Mouse (Mus musculus): ENCODE results near the gene Fam57b. TPM values are rescaled to one million over a fixed set of nuclear protein-coding genes. Genes with fewer than 3 reads are reported as not detected.
"Not testable (repeated sequence)": the region's sequence is repeated elsewhere in the genome, so short reads cannot be mapped to it uniquely, and the experiment has no call there.

Fam57b gene
- polyA plus RNA-seq, 1 experiment from 2014 or later = 1.1 TPM

GRCm38 (mm10) chr7:126775185-126775977, 22.1 kb upstream of the Fam57b start:
- ATAC-seq (ENCODE audit: low read depth) = no peak
- Histone ChIP-seq H3K36me3 (ENCODE audit: control insufficient read depth, insufficient read depth, low read length) (peaks cover 37% of the 10 kb centered on the region), H3K27me3 (replicated peaks; ENCODE audit: control insufficient read depth, insufficient read depth, low read length) (no peaks in the 10 kb centered on the region), H3K4me2 (ENCODE audit: low read depth, low read length) (peak overlapping the region; percentile 95; the same call in 1 of the 2 replicates), H3K4me1 (ENCODE audit: control insufficient read depth, insufficient read depth, low read length) (peaks cover 27% of the 10 kb centered on the region), H3K9ac (ENCODE audit: low read depth, low read length) (peak overlapping the region; percentile 90), H3K27ac (replicated peaks; ENCODE audit: low read depth, low read length) (peak overlapping the region; percentile 88; the same call in 1 of the 2 replicates), H3K9me3 (ENCODE audit: control insufficient read depth, low read length) (no peaks in the 10 kb centered on the region), H3K4me3 (ENCODE audit: low read depth, low read length) (no peak overlapping the region)
- no peak for DNase-seq (ENCODE audit: low spot score)
- 81% methylated on average over 10 of the region's 10 CpGs for WGBS

GRCm38 (mm10) chr7:126775978-126776234, 21.6 kb upstream of the Fam57b start:
- H3K4me2 ChIP-seq (ENCODE audit: low read depth, low read length) = peak overlapping the region; percentile 95
- no peak for ATAC-seq (ENCODE audit: low read depth)
- peaks cover 30% of the 10 kb centered on the region for H3K4me1 ChIP-seq (ENCODE audit: control insufficient read depth, insufficient read depth, low read length)
- DNase-seq (ENCODE audit: low spot score) = no peak
- WGBS = 51% methylated on average over 3 of the region's 3 CpGs
- H3K4me3 ChIP-seq (ENCODE audit: low read depth, low read length) = peak overlapping the region; percentile 85
- H3K27ac ChIP-seq (replicated peaks; ENCODE audit: low read depth, low read length) = peak overlapping the region; percentile 88
- H3K9ac ChIP-seq (ENCODE audit: low read depth, low read length) = peak overlapping the region; percentile 90
- H3K9me3 ChIP-seq (ENCODE audit: control insufficient read depth, low read length) = no peaks in the 10 kb centered on the region
- no peaks in the 10 kb centered on the region for H3K27me3 ChIP-seq (replicated peaks; ENCODE audit: control insufficient read depth, insufficient read depth, low read length)
- peaks cover 33% of the 10 kb centered on the region; the same call in 1 of the 2 replicates for H3K36me3 ChIP-seq (ENCODE audit: control insufficient read depth, insufficient read depth, low read length)

GRCm38 (mm10) chr7:126776598-126777057, 20.8 kb upstream of the Fam57b start, which contains the start of gene Ypel3:
Ypel3 (plus strand) TSS chr7:126776955.
- under 1% methylated on average over 25 of the region's 37 CpGs for WGBS
- Histone ChIP-seq H3K4me2 (ENCODE audit: low read depth, low read length) (peak within 1 kb of the TSS; percentile 95), H3K4me1 (ENCODE audit: control insufficient read depth, insufficient read depth, low read length) (peaks cover 33% of the 10 kb centered on the region), H3K27me3 (replicated peaks; ENCODE audit: control insufficient read depth, insufficient read depth, low read length) (no peaks in the 10 kb centered on the region), H3K9ac (ENCODE audit: low read depth, low read length) (peak within 1 kb of the TSS; percentile 90), H3K4me3 (ENCODE audit: low read depth, low read length) (peak within 1 kb of the TSS; percentile 85), H3K36me3 (ENCODE audit: control insufficient read depth, insufficient read depth, low read length) (peaks cover 26% of the 10 kb centered on the region; the same call in 1 of the 2 replicates), H3K27ac (replicated peaks; ENCODE audit: low read depth, low read length) (peak within 1 kb of the TSS; percentile 88), H3K9me3 (ENCODE audit: control insufficient read depth, low read length) (no peaks in the 10 kb centered on the region)
- peak; percentile 93 for ATAC-seq (ENCODE audit: low read depth)
- DNase-seq (ENCODE audit: low spot score) = peak; percentile 97

GRCm38 (mm10) chr7:126777476-126777875, 20.0 kb upstream of the Fam57b start:
- DNase-seq (ENCODE audit: low spot score) (peak; percentile 19), ATAC-seq (ENCODE audit: low read depth) (no peak)
- Histone ChIP-seq H3K4me3 (ENCODE audit: low read depth, low read length) (peak overlapping the region; percentile 85), H3K4me1 (ENCODE audit: control insufficient read depth, insufficient read depth, low read length) (peaks cover 33% of the 10 kb centered on the region), H3K4me2 (ENCODE audit: low read depth, low read length) (peak overlapping the region; percentile 95), H3K27me3 (replicated peaks; ENCODE audit: control insufficient read depth, insufficient read depth, low read length) (no peaks in the 10 kb centered on the region), H3K9me3 (ENCODE audit: control insufficient read depth, low read length) (no peaks in the 10 kb centered on the region), H3K36me3 (ENCODE audit: control insufficient read depth, insufficient read depth, low read length) (peaks cover 25% of the 10 kb centered on the region; the same call in 1 of the 2 replicates), H3K27ac (replicated peaks; ENCODE audit: low read depth, low read length) (peak overlapping the region; percentile 88), H3K9ac (ENCODE audit: low read depth, low read length) (peak overlapping the region; percentile 90)
- 49% methylated on average over 10 of the region's 10 CpGs for WGBS

GRCm38 (mm10) chr7:126778147-126778546, 19.3 kb upstream of the Fam57b start:
- WGBS = 85% methylated on average over 3 of the region's 3 CpGs
- DNase-seq (ENCODE audit: low spot score) (no peak), ATAC-seq (ENCODE audit: low read depth) (no peak)
- H3K36me3 ChIP-seq (ENCODE audit: control insufficient read depth, insufficient read depth, low read length) = peaks cover 21% of the 10 kb centered on the region; the same call in 1 of the 2 replicates
- 0 out of 2 replicates have a peak overlapping the region, but pooled peaks have one; percentile 85 for H3K4me3 ChIP-seq (ENCODE audit: low read depth, low read length)
- H3K4me1 ChIP-seq (ENCODE audit: control insufficient read depth, insufficient read depth, low read length) = peaks cover 33% of the 10 kb centered on the region
- H3K9me3 ChIP-seq (ENCODE audit: control insufficient read depth, low read length) = no peaks in the 10 kb centered on the region
- H3K4me2 ChIP-seq (ENCODE audit: low read depth, low read length) = peak overlapping the region; percentile 95; the same call in 1 of the 2 replicates
- H3K27ac ChIP-seq (replicated peaks; ENCODE audit: low read depth, low read length) = no peak overlapping the region
- no peaks in the 10 kb centered on the region for H3K27me3 ChIP-seq (replicated peaks; ENCODE audit: control insufficient read depth, insufficient read depth, low read length)
- peak overlapping the region; percentile 90; the same call in 1 of the 2 replicates for H3K9ac ChIP-seq (ENCODE audit: low read depth, low read length)

GRCm38 (mm10) chr7:126779101-126779500, 18.4 kb upstream of the Fam57b start:
- Histone ChIP-seq H3K36me3 (ENCODE audit: control insufficient read depth, insufficient read depth, low read length) (peaks cover 19% of the 10 kb centered on the region; the same call in 1 of the 2 replicates), H3K4me1 (ENCODE audit: control insufficient read depth, insufficient read depth, low read length) (peaks cover 33% of the 10 kb centered on the region)
- ATAC-seq (ENCODE audit: low read depth); H3K27ac ChIP-seq (replicated peaks; ENCODE audit: low read depth, low read length); H3K4me3 ChIP-seq (ENCODE audit: low read depth, low read length); H3K4me2 ChIP-seq (ENCODE audit: low read depth, low read length); H3K27me3 ChIP-seq (replicated peaks; ENCODE audit: control insufficient read depth, insufficient read depth, low read length); DNase-seq (ENCODE audit: low spot score); H3K9ac ChIP-seq (ENCODE audit: low read depth, low read length); H3K9me3 ChIP-seq (ENCODE audit: control insufficient read depth, low read length): not testable (repeated sequence)
- WGBS = 93% methylated on average over 7 of the region's 7 CpGs

- WGBS = 0% methylated on average over 21 of the region's 21 CpGs
- peak overlapping the region; percentile 46 for H3K4me3 ChIP-seq (ENCODE audit: low read depth, low read length)
- ATAC-seq (ENCODE audit: low read depth) = peak; percentile 77
- H3K27me3 ChIP-seq (replicated peaks; ENCODE audit: control insufficient read depth, insufficient read depth, low read length) = no peaks in the 10 kb centered on the region
- H3K36me3 ChIP-seq (ENCODE audit: control insufficient read depth, insufficient read depth, low read length) = peaks cover 31% of the 10 kb centered on the region
- peaks cover 33% of the 10 kb centered on the region for H3K4me1 ChIP-seq (ENCODE audit: control insufficient read depth, insufficient read depth, low read length)
- peak overlapping the region; percentile 35 for H3K27ac ChIP-seq (replicated peaks; ENCODE audit: low read depth, low read length)
- H3K9ac ChIP-seq (ENCODE audit: low read depth, low read length) = peak overlapping the region; percentile 66
- H3K9me3 ChIP-seq (ENCODE audit: control insufficient read depth, low read length) = no peaks in the 10 kb centered on the region
- peak overlapping the region; percentile 93 for H3K4me2 ChIP-seq (ENCODE audit: low read depth, low read length)
- DNase-seq (ENCODE audit: low spot score) = peak; percentile 96
Measured at GRCm38 (mm10) chr7:126779983-126780970, 17.2 kb upstream of the Fam57b start.

- Histone ChIP-seq H3K9ac (ENCODE audit: low read depth, low read length) (peak within 1 kb of the TSS; percentile 66), H3K4me3 (ENCODE audit: low read depth, low read length) (peak within 1 kb of the TSS; percentile 46), H3K4me1 (ENCODE audit: control insufficient read depth, insufficient read depth, low read length) (peaks cover 29% of the 10 kb centered on the region), H3K9me3 (ENCODE audit: control insufficient read depth, low read length) (no peaks in the 10 kb centered on the region), H3K36me3 (ENCODE audit: control insufficient read depth, insufficient read depth, low read length) (peaks cover 33% of the 10 kb centered on the region), H3K27me3 (replicated peaks; ENCODE audit: control insufficient read depth, insufficient read depth, low read length) (no peaks in the 10 kb centered on the region), H3K4me2 (ENCODE audit: low read depth, low read length) (peak within 1 kb of the TSS; percentile 93), H3K27ac (replicated peaks; ENCODE audit: low read depth, low read length) (peak within 1 kb of the TSS; percentile 35; the same call in 1 of the 2 replicates)
- ATAC-seq (ENCODE audit: low read depth) = no peak
- 4% methylated on average over 21 of the region's 22 CpGs for WGBS
- DNase-seq (ENCODE audit: low spot score) = no peak
Measured at GRCm38 (mm10) chr7:126780971-126781635, 16.4 kb upstream of the Fam57b start, which contains the start of gene Tbx6. Tbx6 (plus strand) TSS chr7:126781483.

Measured in embryonic facial prominence, embryonic 14.5 days (tissue).